Mouse (Mus musculus): ENCODE results near the gene Tlk1. TPM values are rescaled to one million over a fixed set of nuclear protein-coding genes. Genes with fewer than 3 reads are reported as not detected.
"Not testable (repeated sequence)": the region's sequence is repeated elsewhere in the genome, so short reads cannot be mapped to it uniquely, and the experiment has no call there.

The Tlk1 gene
- polyA plus RNA-seq, 1 experiment from 2014 or later = 17.7 TPM

GRCm38 (mm10) chr2:70807678-70808077, 17.9 kb downstream of the Tlk1 start:
- H3K4me3 ChIP-seq (ENCODE audit: low read length); H3K4me1 ChIP-seq (ENCODE audit: control insufficient read depth, insufficient read depth, low read depth, low read length); H3K9me3 ChIP-seq (ENCODE audit: control insufficient read depth, low read length); ATAC-seq; H3K9ac ChIP-seq (ENCODE audit: low read depth, low read length); H3K4me2 ChIP-seq (ENCODE audit: low read length); H3K27me3 ChIP-seq (replicated peaks; ENCODE audit: control insufficient read depth, insufficient read depth, low read length); H3K36me3 ChIP-seq (ENCODE audit: control insufficient read depth, insufficient read depth, low read length); H3K27ac ChIP-seq (ENCODE audit: low read depth, low read length): not testable (repeated sequence)
- 87% methylated on average over 3 of the region's 3 CpGs for WGBS

DNA sequence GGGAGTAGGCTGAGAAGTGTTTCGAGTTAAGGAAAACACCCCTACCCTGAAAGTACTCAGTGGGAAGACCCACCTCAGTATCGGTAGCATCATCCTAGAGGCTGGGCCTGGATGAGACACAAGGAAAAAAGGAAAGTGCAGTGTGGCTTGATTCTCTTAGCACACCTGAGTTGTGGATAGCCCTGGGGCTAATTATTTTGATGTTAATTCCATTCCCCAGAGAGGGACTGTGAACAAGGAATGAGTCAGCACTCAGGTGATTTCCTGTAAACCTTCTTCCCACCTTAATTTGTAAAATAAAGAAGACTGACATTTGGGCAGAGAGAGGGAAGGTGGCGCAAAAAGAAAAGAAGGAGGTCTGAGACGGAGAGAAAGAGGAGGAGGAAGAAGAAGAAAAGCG, 19.5 kb downstream of the Tlk1 start:
- Histone ChIP-seq H3K27me3 (replicated peaks; ENCODE audit: control insufficient read depth, insufficient read depth, low read length) (no peaks in the 10 kb centered on the region), H3K4me1 (ENCODE audit: control insufficient read depth, insufficient read depth, low read depth, low read length) (no peaks in the 10 kb centered on the region), H3K36me3 (ENCODE audit: control insufficient read depth, insufficient read depth, low read length) (no peaks in the 10 kb centered on the region), H3K4me3 (ENCODE audit: low read length) (no peak overlapping the region), H3K9ac (ENCODE audit: low read depth, low read length) (no peak overlapping the region), H3K27ac (ENCODE audit: low read depth, low read length) (no peak overlapping the region), H3K9me3 (ENCODE audit: control insufficient read depth, low read length) (no peaks in the 10 kb centered on the region), H3K4me2 (ENCODE audit: low read length) (no peak overlapping the region)
- WGBS = 84% methylated on average over 5 of the region's 5 CpGs
- no peak for ATAC-seq

GRCm38 (mm10) chr2:70803696-70804095, 21.8 kb downstream of the Tlk1 start:
- not testable (repeated sequence) for H3K4me3 ChIP-seq (ENCODE audit: low read length); H3K36me3 ChIP-seq (ENCODE audit: control insufficient read depth, insufficient read depth, low read length); H3K9ac ChIP-seq (ENCODE audit: low read depth, low read length); H3K4me1 ChIP-seq (ENCODE audit: control insufficient read depth, insufficient read depth, low read depth, low read length); H3K27ac ChIP-seq (ENCODE audit: low read depth, low read length); H3K4me2 ChIP-seq (ENCODE audit: low read length); H3K27me3 ChIP-seq (replicated peaks; ENCODE audit: control insufficient read depth, insufficient read depth, low read length); H3K9me3 ChIP-seq (ENCODE audit: control insufficient read depth, low read length); ATAC-seq
- 91% methylated on average over 4 of the region's 4 CpGs for WGBS

GRCm38 (mm10) chr2:70802658-70803057, 22.9 kb downstream of the Tlk1 start:
- no peak overlapping the region for H3K27ac ChIP-seq (ENCODE audit: low read depth, low read length)
- H3K4me3 ChIP-seq (ENCODE audit: low read length) = no peak overlapping the region
- no peaks in the 10 kb centered on the region for H3K9me3 ChIP-seq (ENCODE audit: control insufficient read depth, low read length)
- ATAC-seq = no peak
- 37% methylated on average over 6 of the region's 6 CpGs for WGBS
- H3K36me3 ChIP-seq (ENCODE audit: control insufficient read depth, insufficient read depth, low read length) = no peaks in the 10 kb centered on the region
- no peak overlapping the region for H3K4me2 ChIP-seq (ENCODE audit: low read length)
- no peak overlapping the region for H3K9ac ChIP-seq (ENCODE audit: low read depth, low read length)
- H3K27me3 ChIP-seq (replicated peaks; ENCODE audit: control insufficient read depth, insufficient read depth, low read length) = no peaks in the 10 kb centered on the region
- no peaks in the 10 kb centered on the region for H3K4me1 ChIP-seq (ENCODE audit: control insufficient read depth, insufficient read depth, low read depth, low read length)

- Histone ChIP-seq H3K4me1 (ENCODE audit: control insufficient read depth, insufficient read depth, low read depth, low read length) (no peaks in the 10 kb centered on the region), H3K27ac (ENCODE audit: low read depth, low read length) (no peak overlapping the region), H3K4me3 (ENCODE audit: low read length) (no peak overlapping the region), H3K4me2 (ENCODE audit: low read length) (no peak overlapping the region), H3K36me3 (ENCODE audit: control insufficient read depth, insufficient read depth, low read length) (no peaks in the 10 kb centered on the region), H3K9me3 (ENCODE audit: control insufficient read depth, low read length) (no peaks in the 10 kb centered on the region), H3K27me3 (replicated peaks; ENCODE audit: control insufficient read depth, insufficient read depth, low read length) (no peaks in the 10 kb centered on the region), H3K9ac (ENCODE audit: low read depth, low read length) (no peak overlapping the region)
- ATAC-seq = no peak
Measured at GRCm38 (mm10) chr2:70801543-70801942, 24.0 kb downstream of the Tlk1 start.

DNA sequence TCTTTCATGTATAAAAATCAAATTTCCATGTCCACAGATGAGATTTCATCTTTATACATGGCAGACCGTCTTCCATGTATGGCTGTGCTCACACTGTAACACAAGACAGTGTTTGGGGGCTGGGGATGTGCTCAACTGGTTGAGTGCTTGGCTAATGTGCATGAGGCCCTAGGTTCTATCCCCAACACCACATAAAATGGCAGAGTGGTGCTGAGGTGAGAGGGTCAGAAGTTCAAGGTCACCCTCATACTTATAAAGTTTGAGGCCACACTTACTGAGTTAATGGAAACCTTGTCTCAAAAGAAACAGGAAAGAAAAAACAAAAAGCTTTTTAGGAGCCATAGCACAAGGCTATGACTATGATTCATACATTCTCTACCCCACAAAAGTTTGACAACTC, 25.1 kb downstream of the Tlk1 start:
- H3K27ac ChIP-seq (ENCODE audit: low read depth, low read length) = no peak overlapping the region
- H3K9ac ChIP-seq (ENCODE audit: low read depth, low read length) = no peak overlapping the region
- H3K9me3 ChIP-seq (ENCODE audit: control insufficient read depth, low read length) = no peaks in the 10 kb centered on the region
- no peaks in the 10 kb centered on the region for H3K27me3 ChIP-seq (replicated peaks; ENCODE audit: control insufficient read depth, insufficient read depth, low read length)
- no peak overlapping the region for H3K4me2 ChIP-seq (ENCODE audit: low read length)
- H3K4me1 ChIP-seq (ENCODE audit: control insufficient read depth, insufficient read depth, low read depth, low read length) = no peaks in the 10 kb centered on the region
- 97% methylated on average over 1 of the region's 1 CpGs for WGBS
- ATAC-seq = no peak
- H3K36me3 ChIP-seq (ENCODE audit: control insufficient read depth, insufficient read depth, low read length) = no peaks in the 10 kb centered on the region
- no peak overlapping the region for H3K4me3 ChIP-seq (ENCODE audit: low read length)

DNA sequence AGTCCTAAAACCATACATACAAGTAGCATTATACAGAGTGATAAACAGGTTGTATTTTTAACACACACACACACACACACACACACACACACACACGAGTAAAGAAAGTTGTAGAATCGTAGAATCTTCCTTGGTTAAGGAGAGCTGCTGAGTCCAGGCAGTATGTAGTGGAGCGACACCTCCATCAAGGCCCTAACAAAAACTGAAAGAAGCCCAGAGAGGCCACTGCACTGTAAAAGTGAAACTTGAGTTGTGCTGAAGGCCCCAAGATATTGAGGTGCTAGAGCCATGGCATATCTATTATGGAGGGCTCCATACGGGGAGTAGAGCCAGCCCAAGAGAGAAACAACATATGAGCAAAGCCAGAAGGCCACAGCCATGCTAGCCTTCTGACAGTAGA, 32.3 kb downstream of the Tlk1 start:
- Histone ChIP-seq H3K4me2 (ENCODE audit: low read length) (no peak overlapping the region), H3K36me3 (ENCODE audit: control insufficient read depth, insufficient read depth, low read length) (no peaks in the 10 kb centered on the region), H3K27ac (ENCODE audit: low read depth, low read length) (no peak overlapping the region), H3K27me3 (replicated peaks; ENCODE audit: control insufficient read depth, insufficient read depth, low read length) (no peaks in the 10 kb centered on the region), H3K4me1 (ENCODE audit: control insufficient read depth, insufficient read depth, low read depth, low read length) (no peaks in the 10 kb centered on the region), H3K4me3 (ENCODE audit: low read length) (no peak overlapping the region), H3K9ac (ENCODE audit: low read depth, low read length) (no peak overlapping the region), H3K9me3 (ENCODE audit: control insufficient read depth, low read length) (no peaks in the 10 kb centered on the region)
- ATAC-seq = no peak
- WGBS = 95% methylated on average over 4 of the region's 4 CpGs

DNA sequence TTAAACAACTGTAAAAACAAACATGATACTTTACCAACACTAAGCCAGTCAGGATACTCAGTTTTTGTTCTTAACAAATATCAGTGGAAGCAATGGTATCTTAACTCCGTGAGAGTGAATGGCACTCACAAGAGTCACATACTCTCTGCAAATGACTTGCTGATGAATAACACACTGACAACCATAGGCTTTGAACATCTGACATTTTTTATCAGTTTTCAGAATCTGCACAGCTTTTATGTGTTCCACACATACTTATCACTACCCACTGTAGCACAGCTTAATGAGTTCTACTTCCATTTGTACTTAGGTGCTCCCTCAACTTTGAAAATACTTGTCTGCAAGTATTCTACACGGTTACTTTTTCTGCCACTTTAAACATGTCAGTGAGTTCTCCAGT, 35.3 kb downstream of the Tlk1 start:
- no peak overlapping the region for H3K27ac ChIP-seq (ENCODE audit: low read depth, low read length)
- no peaks in the 10 kb centered on the region for H3K36me3 ChIP-seq (ENCODE audit: control insufficient read depth, insufficient read depth, low read length)
- no peak overlapping the region for H3K4me2 ChIP-seq (ENCODE audit: low read length)
- WGBS = 93% methylated on average over 2 of the region's 2 CpGs
- no peaks in the 10 kb centered on the region for H3K9me3 ChIP-seq (ENCODE audit: control insufficient read depth, low read length)
- no peaks in the 10 kb centered on the region for H3K4me1 ChIP-seq (ENCODE audit: control insufficient read depth, insufficient read depth, low read depth, low read length)
- H3K27me3 ChIP-seq (replicated peaks; ENCODE audit: control insufficient read depth, insufficient read depth, low read length) = no peaks in the 10 kb centered on the region
- no peak overlapping the region for H3K4me3 ChIP-seq (ENCODE audit: low read length)
- ATAC-seq = no peak
- H3K9ac ChIP-seq (ENCODE audit: low read depth, low read length) = no peak overlapping the region

DNA sequence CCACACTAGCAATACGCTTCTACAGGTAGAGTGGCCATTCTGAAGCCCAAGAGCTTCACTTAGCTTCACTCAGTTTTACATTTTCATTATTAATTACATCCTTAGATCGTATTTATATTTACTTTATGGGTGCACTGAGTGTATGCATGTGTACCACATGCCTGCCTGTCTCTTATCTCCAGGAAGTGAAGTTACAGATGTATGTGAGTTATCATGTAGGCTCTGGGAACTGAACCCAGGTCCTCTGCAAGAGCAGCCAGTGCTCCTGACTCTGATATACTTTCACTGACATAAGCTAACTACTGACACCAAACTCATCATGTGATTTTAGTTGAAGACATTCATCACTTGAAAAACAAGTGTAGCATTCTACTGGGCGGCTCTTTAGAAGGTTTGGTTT, 36.2 kb downstream of the Tlk1 start:
- Histone ChIP-seq H3K4me3 (ENCODE audit: low read length) (no peak overlapping the region), H3K36me3 (ENCODE audit: control insufficient read depth, insufficient read depth, low read length) (no peaks in the 10 kb centered on the region), H3K27me3 (replicated peaks; ENCODE audit: control insufficient read depth, insufficient read depth, low read length) (no peaks in the 10 kb centered on the region), H3K4me2 (ENCODE audit: low read length) (no peak overlapping the region), H3K4me1 (ENCODE audit: control insufficient read depth, insufficient read depth, low read depth, low read length) (no peaks in the 10 kb centered on the region), H3K27ac (ENCODE audit: low read depth, low read length) (no peak overlapping the region), H3K9ac (ENCODE audit: low read depth, low read length) (no peak overlapping the region), H3K9me3 (ENCODE audit: control insufficient read depth, low read length) (no peaks in the 10 kb centered on the region)
- WGBS = 88% methylated on average over 3 of the region's 3 CpGs
- no peak for ATAC-seq

DNA sequence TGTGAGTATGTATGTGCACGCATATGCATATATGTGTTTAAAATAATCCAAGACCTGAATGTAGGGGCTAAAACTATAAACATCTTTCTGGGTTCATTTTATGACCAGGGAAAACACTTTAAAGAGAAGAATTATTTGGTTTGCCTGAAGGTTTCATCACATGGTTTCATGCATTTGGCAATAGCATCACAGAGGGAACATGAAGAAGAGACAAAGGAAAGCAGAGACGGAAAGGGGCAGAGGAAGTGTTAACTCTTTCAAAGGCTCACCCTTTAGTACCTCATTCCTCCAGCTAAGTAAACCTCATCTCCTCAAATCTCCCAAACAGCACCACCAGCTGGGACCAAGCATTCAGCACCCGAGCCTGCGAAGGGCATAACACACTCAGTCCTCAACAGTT, 41.1 kb downstream of the Tlk1 start:
- no peaks in the 10 kb centered on the region for H3K27me3 ChIP-seq (replicated peaks; ENCODE audit: control insufficient read depth, insufficient read depth, low read length)
- no peak overlapping the region for H3K27ac ChIP-seq (ENCODE audit: low read depth, low read length)
- no peaks in the 10 kb centered on the region for H3K9me3 ChIP-seq (ENCODE audit: control insufficient read depth, low read length)
- H3K4me3 ChIP-seq (ENCODE audit: low read length) = no peak overlapping the region
- no peaks in the 10 kb centered on the region for H3K4me1 ChIP-seq (ENCODE audit: control insufficient read depth, insufficient read depth, low read depth, low read length)
- H3K4me2 ChIP-seq (ENCODE audit: low read length) = no peak overlapping the region
- no peak overlapping the region for H3K9ac ChIP-seq (ENCODE audit: low read depth, low read length)
- WGBS = 81% methylated on average over 4 of the region's 4 CpGs
- H3K36me3 ChIP-seq (ENCODE audit: control insufficient read depth, insufficient read depth, low read length) = no peaks in the 10 kb centered on the region
- ATAC-seq = no peak

Data from hindbrain, embryonic 16.5 days (tissue).